ENCODE assay signal across 14 mouse cellular contexts in the genomic region with DNA sequence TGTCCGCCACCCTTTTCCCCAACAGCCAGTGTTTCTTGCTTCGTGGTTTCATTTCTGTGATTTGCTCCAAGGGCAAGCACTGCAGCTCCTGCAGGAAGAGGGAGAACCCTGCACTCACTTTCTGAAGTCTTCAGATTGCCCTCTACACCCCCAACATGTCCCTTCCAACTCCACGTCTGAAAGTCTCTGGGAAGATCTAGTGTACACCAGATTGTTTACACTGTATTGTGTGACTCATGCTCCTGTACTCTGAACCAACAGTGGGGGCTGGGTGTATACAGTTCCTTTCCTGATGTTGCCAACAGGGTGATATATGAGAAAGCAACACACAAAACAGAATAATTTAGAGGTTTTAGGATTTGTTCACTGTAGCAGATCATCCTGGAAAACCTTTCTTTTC. TPM values are rescaled to one million over a fixed set of nuclear protein-coding genes. Genes with fewer than 3 reads are reported as not detected.
A peak's percentile ranks its signal among the peaks of the same experiment; 100 is the strongest.
DNase-seq lines count a peak whose midpoint lies in the region; ATAC-seq lines count a peak whose summit lies in the region.
"Had no signal": no experiment of that assay in that cellular context is flagged by ENCODE, and none has a peak within 500 bp of the region (broad histone marks: within the 10 kb centered on the region; RNA-seq: fewer than 3 reads in every experiment).

No protein-coding gene starts in this region.

- peaks cover 12% of the 10 kb centered on the region for H3K4me1 ChIP-seq in lung, embryonic 15.5 days
- no peaks in the 10 kb centered on the region for H3K4me1 ChIP-seq in midbrain, embryonic 14.5 days (ENCODE audit: control insufficient read depth, insufficient read depth, low read length)

- no peaks in the 10 kb centered on the region for H3K36me3 ChIP-seq in lung, embryonic 15.5 days
- H3K36me3 ChIP-seq in midbrain, embryonic 14.5 days (ENCODE audit: control insufficient read depth, insufficient read depth, low read length): no peaks in the 10 kb centered on the region
- H3K36me3 ChIP-seq: limb, embryonic 10.5 days had no signal

- no peaks in the 10 kb centered on the region for H3K27me3 ChIP-seq in lung, embryonic 15.5 days
- H3K27me3 ChIP-seq in midbrain, embryonic 14.5 days (ENCODE audit: control insufficient read depth, insufficient read depth, low read length): no peaks in the 10 kb centered on the region

- DNase-seq in adrenal gland, postnatal 36 days: peak; percentile 12 to 24
- DNase-seq in adrenal gland, postnatal 4 days (ENCODE audit: low spot score in 2 of 2): no peak
- DNase-seq in right cerebral cortex, adult 2 months (ENCODE audit: low spot score in 2 of 2): peak; percentile 10
- DNase-seq in right cerebral cortex, postnatal 14 days: no peak
- DNase-seq in gastrocnemius, adult 8-10 months (ENCODE audit: low spot score in 2 of 2): no peak
- no peak for DNase-seq in midbrain, embryonic 14.5 days
- DNase-seq: cerebellum, postnatal 25 days; heart, postnatal 36 days; kidney, adult 18-20 months had no signal

- H3K4me3 ChIP-seq in lung, embryonic 15.5 days: no peak overlapping the region
- H3K4me3 ChIP-seq in midbrain, embryonic 14.5 days (replicated peaks; ENCODE audit: low read depth, low read length): no peak overlapping the region
- H3K4me3 ChIP-seq: limb, embryonic 10.5 days had no signal

- peak overlapping the region; percentile 29 for H3K4me2 ChIP-seq in lung, embryonic 15.5 days
- H3K4me2 ChIP-seq in midbrain, embryonic 14.5 days (ENCODE audit: low read length): no peak overlapping the region

- peak overlapping the region; percentile 13; the same call in 1 of the 2 replicates for H3K27ac ChIP-seq in lung, embryonic 15.5 days
- no peak overlapping the region for H3K27ac ChIP-seq in midbrain, embryonic 14.5 days (replicated peaks; ENCODE audit: low read depth, low read length)
- H3K27ac ChIP-seq: limb, embryonic 10.5 days had no signal

- peak; percentile 79; the same call in 1 of the 2 replicates for ATAC-seq in lung, embryonic 15.5 days (ENCODE audit: borderline replicate concordance, extremely low read depth, low FRiP score, low TSS enrichment)
- ATAC-seq in megakaryocyte, adult 5-6 weeks (ENCODE audit: poor library complexity, severe bottlenecking): no peak
- no peak for ATAC-seq in midbrain, embryonic 14.5 days (ENCODE audit: low FRiP score, low TSS enrichment)

- WGBS in lung, embryonic 15.5 days: 23% methylated on average over 3 of the region's 3 CpGs
- 78% methylated on average over 3 of the region's 3 CpGs for WGBS in midbrain, embryonic 14.5 days

- no peaks in the 10 kb centered on the region for H3K9me3 ChIP-seq in lung, embryonic 15.5 days
- H3K9me3 ChIP-seq in midbrain, embryonic 14.5 days (ENCODE audit: control insufficient read depth, low read length): no peaks in the 10 kb centered on the region
- H3K9me3 ChIP-seq: limb, embryonic 10.5 days had no signal

- H3K9ac ChIP-seq in lung, embryonic 15.5 days: no peak overlapping the region
- no peak overlapping the region for H3K9ac ChIP-seq in midbrain, embryonic 14.5 days (replicated peaks; ENCODE audit: low read length)

RNA-seq across cellular contexts. Expression of gene Hist1h2ba, which starts 5.3 kb away (rescaled TPM):
- not detected for total RNA-seq in adrenal gland, postnatal 36 days (2021)
- total RNA-seq in adrenal gland, postnatal 4 days (2021): not detected
- not detected in 2 replicates for polyA plus RNA-seq in lung, embryonic 15.5 days (2015; fragmentation: Nextera tagmentation; extraction: Ambion mirVana)
- total RNA-seq in gastrocnemius, adult 8-10 months (2022): not detected
- not detected in 2 replicates for total RNA-seq in megakaryocyte, adult 5-6 weeks (2015)
- not detected in 2 replicates for total RNA-seq in megakaryocyte, adult 5-6 weeks (2017)
- polyA plus RNA-seq in midbrain, embryonic 14.5 days (2014; fragmentation: Nextera tagmentation; extraction: Ambion mirVana): not detected in 2 replicates
- total RNA-seq: heart, postnatal 36 days had no signal
- polyA plus RNA-seq: brain, embryonic 14.5 days; C2C12; limb, embryonic 10.5 days had no signal

RNA-seq across cellular contexts. Expression of gene Hist1h2aa, which starts 5.6 kb away (rescaled TPM):
- not detected for total RNA-seq in adrenal gland, postnatal 36 days (2021)
- total RNA-seq in adrenal gland, postnatal 4 days (2021): not detected
- polyA plus RNA-seq in lung, embryonic 15.5 days (2015; fragmentation: Nextera tagmentation; extraction: Ambion mirVana): not detected in 2 replicates
- total RNA-seq in gastrocnemius, adult 8-10 months (2022): not detected
- not detected in 2 replicates for total RNA-seq in megakaryocyte, adult 5-6 weeks (2015)
- not detected in 2 replicates for total RNA-seq in megakaryocyte, adult 5-6 weeks (2017)
- polyA plus RNA-seq in midbrain, embryonic 14.5 days (2014; fragmentation: Nextera tagmentation; extraction: Ambion mirVana): not detected in 2 replicates
- total RNA-seq: heart, postnatal 36 days had no signal
- polyA plus RNA-seq: brain, embryonic 14.5 days; C2C12; limb, embryonic 10.5 days had no signal

RNA-seq across cellular contexts. Expression of gene Slc17a4, which starts 13.8 kb away (rescaled TPM):
- total RNA-seq in adrenal gland, postnatal 36 days (2021): under 1 TPM in 1 of 2 experiments, not detected in 1; 0.23 TPM
- 1 to 10 TPM; 1.4 to 1.8 TPM for total RNA-seq in adrenal gland, postnatal 4 days (2021)
- not detected in 2 replicates for polyA plus RNA-seq in lung, embryonic 15.5 days (2015; fragmentation: Nextera tagmentation; extraction: Ambion mirVana)
- total RNA-seq in gastrocnemius, adult 8-10 months (2022): not detected
- not detected in 2 replicates for total RNA-seq in megakaryocyte, adult 5-6 weeks (2015)
- total RNA-seq in megakaryocyte, adult 5-6 weeks (2017): not detected in 2 replicates
- not detected in 2 replicates for polyA plus RNA-seq in midbrain, embryonic 14.5 days (2014; fragmentation: Nextera tagmentation; extraction: Ambion mirVana)
- total RNA-seq: heart, postnatal 36 days had no signal
- polyA plus RNA-seq: brain, embryonic 14.5 days; C2C12; limb, embryonic 10.5 days had no signal

Comparison
In these comparisons a context has a peak if more than half of its experiments do, and no peak if none do; other contexts are left out.
1. DNase-seq: peak in adrenal gland, postnatal 36 days (2 of 2) and right cerebral cortex, adult 2 months (2 of 2); none in adrenal gland, postnatal 4 days (0 of 2), right cerebral cortex, postnatal 14 days (single experiment), gastrocnemius, adult 8-10 months (0 of 2) and midbrain, embryonic 14.5 days (single experiment).